Mouse (Mus musculus) CH12F3 (cell line): ENCODE results near the gene Prr15.

Source experiments
- in situ Hi-C: fragments of 300-500 bp; cut with MboI; formaldehyde crosslinking; loops from 2 replicates; pipeline ENCODE4 v1.14.3; 2020; ENCODE audit warnings: low sequenced_read_pairs

Gene Prr15

GRCm38 (mm10) chr6:54325246-54325885 lies at the start of gene Prr15:
Gene Prr15, plus strand, starts transcription at chr6:54325835.
- in situ Hi-C loops, result no loop called here

GRCm38 (mm10) chr6:54277234-54277633 lies 48.4 kb upstream of the Prr15 start:
- in situ Hi-C loops, result no loop called here

DNA sequence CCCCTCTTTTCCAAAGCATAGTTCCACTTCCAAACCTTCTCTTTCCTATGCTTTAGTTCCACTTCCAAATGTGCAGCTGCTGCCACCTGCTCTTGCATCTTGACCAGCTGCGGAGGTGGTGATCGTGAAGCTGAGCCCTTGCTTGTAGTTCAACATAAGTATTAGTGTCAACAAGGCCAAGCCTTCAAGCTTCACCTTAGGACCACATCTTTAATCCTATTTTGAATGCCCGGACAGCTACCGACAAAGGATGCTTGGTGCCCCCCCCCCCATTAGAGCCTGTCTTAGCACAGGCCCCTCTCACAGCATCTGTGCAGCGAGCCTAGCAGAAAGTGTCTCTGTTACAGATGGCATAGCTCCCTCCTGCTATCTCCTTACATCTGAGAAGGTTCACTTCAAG lies 47.8 kb upstream of the Prr15 start:
- in situ Hi-C loops, result no loop called here

DNA sequence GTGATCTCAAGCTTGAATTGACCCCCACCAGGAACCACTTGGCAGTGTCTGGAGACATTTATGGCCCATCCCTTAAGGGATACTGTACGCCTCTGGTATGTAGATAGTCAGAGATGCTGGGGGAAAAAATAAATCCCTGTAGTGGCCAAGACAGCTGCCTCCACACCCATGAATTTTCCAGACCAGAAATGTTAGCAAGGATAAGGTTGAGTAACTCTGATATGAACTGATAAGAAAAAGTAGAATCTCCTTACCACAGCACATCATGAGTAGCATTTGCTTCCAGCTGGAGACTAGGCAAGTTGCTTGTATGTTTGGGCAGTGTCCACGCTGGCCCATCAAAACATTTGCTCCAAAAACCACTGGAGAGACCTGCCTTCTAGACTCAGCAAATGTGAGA lies 47.0 kb upstream of the Prr15 start:
- in situ Hi-C loops, result no loop called here

DNA sequence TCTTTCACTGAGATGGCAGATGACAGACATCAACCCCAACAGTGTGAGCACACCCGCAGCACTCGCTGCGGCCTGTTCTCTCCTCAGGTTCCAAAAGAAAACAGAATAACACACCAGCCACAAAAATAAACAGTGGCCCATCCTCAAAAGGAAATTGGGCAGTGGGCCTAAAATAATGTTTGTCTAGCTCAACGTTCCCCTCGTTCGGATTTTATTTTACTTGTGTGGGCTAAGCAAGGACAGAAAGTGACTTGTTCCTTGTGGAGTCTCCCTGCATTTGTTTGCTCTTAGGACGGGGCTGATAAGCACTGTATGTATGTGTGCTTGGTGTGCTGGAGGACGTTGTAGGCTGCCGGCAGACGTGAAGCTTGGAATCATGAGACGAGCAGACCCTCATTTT lies 46.2 kb upstream of the Prr15 start:
- in situ Hi-C loops, result no loop called here

DNA sequence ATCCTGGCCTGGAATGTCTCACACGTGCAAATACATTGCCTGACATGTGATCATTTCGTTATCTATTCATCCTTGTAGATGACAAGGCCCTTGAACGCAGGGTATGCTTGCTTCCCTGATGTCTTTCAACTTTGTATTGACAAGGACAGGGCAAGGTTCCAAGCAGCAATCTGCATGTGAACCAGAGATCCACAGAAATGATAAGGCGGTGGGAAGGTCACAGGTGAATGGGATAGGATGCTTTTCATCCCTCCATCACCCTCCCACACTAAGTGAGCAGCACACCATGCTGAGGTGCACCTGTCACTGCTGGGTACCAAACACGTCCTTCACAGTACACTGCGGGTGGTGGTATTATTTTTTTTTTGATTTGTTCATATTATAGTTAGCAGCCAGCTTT lies 45.4 kb upstream of the Prr15 start:
- in situ Hi-C loops, result no loop called here

GRCm38 (mm10) chr6:54283299-54283698 lies 42.3 kb upstream of the Prr15 start:
- in situ Hi-C loops, result no loop called here

- in situ Hi-C loops, result no loop called here
Measured at GRCm38 (mm10) chr6:54284167-54284711, 41.4 kb upstream of the Prr15 start.

GRCm38 (mm10) chr6:54286813-54287212 lies 38.8 kb upstream of the Prr15 start:
- in situ Hi-C loops, result no loop called here

GRCm38 (mm10) chr6:54289774-54290500 lies 35.7 kb upstream of the Prr15 start:
- in situ Hi-C loops, result no loop called here

GRCm38 (mm10) chr6:54297231-54297630 lies 28.4 kb upstream of the Prr15 start:
- in situ Hi-C loops, result no loop called here

DNA sequence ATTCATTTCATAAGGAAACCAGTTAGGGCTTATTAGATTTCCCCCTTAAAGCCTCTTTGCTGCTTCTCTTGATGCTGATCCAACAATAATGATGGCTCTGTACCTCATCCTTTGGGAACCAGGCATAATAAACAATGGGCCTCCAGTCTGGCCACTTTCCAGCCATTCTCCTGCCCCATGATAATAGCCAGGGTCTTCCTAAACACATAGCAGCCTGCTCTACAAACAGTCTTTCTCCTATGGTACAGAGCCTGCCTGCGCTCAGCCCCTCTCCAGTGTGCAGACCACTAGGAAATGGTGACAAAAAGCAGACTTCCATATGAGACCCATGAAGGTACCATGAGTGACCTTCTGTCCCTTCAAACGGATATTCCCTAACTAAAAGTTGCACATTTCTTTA lies 26.2 kb upstream of the Prr15 start:
- in situ Hi-C loops, result no loop called here

DNA sequence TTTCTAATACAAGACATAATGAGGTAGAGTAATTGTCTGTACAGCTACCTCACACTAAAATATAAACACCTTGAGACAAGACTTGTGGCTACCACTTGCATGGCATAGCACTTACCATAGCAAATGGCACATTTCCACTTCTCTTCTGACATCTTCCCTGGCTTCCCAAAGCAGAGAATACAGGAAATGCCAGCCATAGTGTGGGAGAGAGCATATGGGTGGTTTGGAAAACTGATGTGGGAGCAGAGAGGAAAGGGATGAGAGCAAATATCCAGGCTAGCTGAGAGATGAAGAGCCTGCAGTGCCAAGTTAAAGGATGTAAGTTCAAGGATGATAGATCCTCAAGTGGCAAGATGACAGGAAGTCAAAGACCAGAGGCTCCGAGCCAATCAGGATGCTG lies 19.9 kb upstream of the Prr15 start:
- in situ Hi-C loops, result no loop called here

- in situ Hi-C loops, result no loop called here
Measured at GRCm38 (mm10) chr6:54313071-54313470, 12.6 kb upstream of the Prr15 start.

DNA sequence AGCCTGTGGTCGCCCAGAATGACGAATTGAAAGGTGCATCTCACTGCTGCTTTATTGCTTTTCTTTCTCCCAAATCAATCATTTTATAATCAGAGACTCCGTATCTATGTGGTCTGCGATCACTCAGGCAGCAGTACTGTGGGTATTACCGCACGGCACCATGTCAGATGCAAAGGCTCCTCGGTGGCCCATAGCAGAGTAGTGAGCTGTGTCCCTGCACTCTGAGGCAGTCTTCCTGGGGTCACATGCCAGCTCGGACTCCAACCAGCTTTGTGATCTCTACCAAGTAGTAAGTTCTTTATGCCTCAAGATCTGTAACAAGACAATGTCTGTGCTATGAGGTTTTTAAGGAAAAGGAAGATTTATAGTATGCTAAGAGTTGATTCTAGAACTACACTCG lies 7.0 kb upstream of the Prr15 start:
- in situ Hi-C loops, result no loop called here

GRCm38 (mm10) chr6:54319198-54319597 lies 6.4 kb upstream of the Prr15 start:
- in situ Hi-C loops, result no loop called here

DNA sequence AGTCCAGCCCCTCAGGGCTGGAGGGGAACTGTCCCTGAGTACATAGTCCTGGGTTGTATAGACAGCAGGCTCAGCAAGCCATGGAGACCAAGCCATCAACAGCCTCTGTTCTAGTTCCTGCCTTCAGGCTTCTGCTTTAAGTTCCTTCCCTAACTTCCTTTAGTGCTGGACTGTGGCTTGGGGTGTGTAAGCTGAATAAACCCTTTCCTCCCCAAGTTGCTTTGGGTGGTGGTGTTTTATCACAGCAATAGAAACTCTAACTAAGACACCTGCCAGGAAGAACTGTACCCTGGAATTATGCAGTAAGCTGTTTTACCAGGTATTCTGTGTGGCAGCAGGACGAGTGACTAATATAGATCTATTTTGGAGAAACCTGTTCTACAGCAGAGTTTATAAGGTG lies 5.4 kb upstream of the Prr15 start:
- in situ Hi-C loops, result no loop called here

DNA sequence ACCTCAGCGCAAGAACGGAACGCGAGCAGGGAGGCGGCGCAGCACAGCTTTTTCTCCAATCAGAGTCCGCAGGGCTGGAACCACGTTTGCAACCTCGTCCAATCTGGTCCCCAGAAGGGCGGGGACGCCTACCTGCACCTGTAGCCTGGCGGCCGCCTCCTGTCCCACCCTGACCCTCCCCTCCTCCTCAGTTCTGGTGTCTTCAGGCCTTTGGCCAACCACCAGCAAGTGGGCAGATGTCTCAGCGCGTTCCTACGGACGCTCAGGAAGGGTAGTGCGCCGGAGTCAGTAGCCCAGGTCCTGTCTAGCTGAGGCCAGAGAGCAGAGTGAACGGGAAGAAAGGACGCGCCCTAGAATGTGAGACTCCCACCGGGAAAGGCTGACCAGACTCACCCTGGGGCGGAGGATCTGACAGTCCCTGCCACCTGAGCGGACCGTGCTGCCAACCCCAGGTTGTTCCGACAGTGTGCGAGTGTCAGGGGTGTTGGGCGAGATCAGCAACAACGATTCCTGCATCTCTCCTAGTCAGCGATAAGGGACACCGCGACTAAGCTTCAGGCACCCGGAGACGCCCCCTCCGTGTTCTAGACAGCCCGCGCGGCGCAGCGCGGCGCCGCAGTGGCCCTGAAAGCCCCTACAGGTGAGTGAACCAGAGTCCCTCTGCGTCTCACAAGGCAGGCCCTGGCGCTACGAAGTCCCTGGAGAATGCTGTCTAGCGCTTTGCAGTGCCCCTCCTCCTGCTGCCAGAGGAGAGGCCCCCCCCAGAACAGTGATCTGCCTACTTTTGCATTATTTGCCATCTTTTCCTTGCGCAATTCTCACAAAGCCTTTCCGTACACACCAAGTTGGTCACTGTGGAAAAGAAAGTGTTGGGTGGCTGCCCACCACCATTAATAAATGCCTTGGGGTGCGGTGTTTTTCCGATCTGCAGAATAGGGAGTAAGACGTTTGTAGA lies 1.3 kb downstream of the Prr15 start:
- in situ Hi-C loops, result no loop called here

- in situ Hi-C loops, result no loop called here
Measured at GRCm38 (mm10) chr6:54327626-54328003, 2.0 kb downstream of the Prr15 start.

DNA sequence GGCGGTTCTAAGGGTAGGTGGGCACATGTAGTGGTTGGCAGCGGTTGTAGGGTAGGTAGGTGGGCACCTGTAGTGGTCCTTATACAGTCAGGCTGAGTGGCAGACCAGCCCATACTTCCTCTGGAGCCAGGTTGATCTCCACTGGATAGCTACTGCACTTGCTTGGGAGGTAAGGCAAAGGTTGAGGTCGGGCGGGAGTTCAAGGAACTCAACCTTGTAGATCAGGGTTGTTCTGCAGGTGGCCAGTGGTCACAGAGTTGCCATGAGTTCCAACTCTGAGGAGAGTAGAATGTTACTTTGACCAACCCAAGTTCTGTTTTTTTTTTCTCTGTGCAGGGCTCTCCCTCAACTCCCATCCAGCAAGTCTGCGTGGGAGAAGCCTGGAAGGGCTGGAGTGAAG lies 3.1 kb downstream of the Prr15 start:
- in situ Hi-C loops, result no loop called here

GRCm38 (mm10) chr6:54329598-54329997 lies 4.0 kb downstream of the Prr15 start:
- in situ Hi-C loops, result no loop called here
